Mouse (Mus musculus) mouse embryonic stem cell (cell line): ENCODE measurements around the gene Prrg2.

Experiments
- in situ Hi-C, 2 experiments: fragments of 300-500 bp; cut with MboI; formaldehyde crosslinking; loops; 1 replicate in 1 of 2; 3 replicates in 1 of 2; pipeline ENCODE4 v1.14.3; 2019 to 2020; ENCODE audit warnings: low sequenced_read_pairs in 2 of 2, low pct_unique_long_range_greater_than_20kb in 1 of 2, mixed read lengths in 1 of 2; ENCODE audit not compliant: unreplicated experiment in 1 of 2

Prrg2 gene

DNA sequence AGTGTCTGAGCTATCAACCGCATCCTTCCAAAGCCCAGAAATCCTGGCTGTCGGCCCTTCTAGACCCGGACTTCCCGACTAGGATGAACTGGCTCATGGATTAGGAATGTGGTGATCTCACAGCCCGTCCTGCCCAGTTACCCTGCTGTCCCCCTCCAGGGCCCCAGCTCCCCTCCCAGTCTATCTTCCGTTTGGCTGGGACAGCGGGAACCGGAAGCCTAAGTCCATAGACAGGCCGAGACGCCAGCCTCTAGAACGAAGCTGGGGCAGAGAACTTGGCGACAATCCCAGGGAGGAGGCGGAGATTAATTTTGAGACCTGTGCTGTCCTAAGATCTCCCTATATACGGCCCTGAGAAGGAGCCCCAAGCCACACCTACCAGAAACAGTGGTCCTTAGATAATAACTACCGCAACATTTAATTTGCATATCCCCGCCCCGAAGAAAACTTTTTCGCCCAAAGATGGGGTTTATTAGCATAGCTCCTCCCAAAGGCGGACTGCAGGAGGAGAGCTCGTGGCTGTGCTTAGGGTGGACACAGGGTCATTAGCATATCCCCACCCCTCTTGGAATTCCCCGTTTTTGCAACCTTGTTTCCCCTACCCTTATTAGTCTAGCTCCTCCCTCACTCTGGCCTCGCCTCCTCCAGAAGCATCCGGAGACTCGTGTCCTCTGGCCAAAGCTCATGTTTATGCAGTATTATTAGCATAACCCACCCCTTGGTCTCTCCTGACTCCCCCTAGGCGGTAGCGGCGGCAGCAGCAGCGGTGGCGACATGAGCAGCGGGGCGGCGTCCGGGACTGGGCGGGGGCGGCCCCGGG is 45.0 kb downstream of the Prrg2 start, which contains the start of gene Rras:
Rras (plus strand) TSS at position 720 of the 820 bp plus-strand sequence.
- in situ Hi-C loops: no loop called here

DNA sequence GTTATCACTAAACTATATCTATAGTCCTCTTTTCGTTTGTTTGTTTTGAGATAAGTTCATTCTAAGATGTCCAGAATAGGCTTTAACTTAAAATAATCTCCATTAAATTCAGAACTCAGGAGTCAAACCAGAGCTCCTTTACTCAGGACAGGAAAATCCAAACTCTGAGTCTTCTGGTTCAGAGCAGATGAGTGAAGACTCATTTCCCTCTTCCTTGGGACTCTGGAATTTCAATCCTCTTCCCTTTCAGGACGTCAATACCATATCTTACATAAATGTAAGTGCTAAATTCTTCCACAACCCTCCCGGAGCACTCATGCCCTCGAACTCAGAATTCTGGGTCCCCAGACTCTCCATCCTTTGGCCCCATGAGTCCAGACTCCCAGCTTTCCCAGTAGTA is 45.7 kb downstream of the Prrg2 start:
- in situ Hi-C loops: no loop called here

DNA sequence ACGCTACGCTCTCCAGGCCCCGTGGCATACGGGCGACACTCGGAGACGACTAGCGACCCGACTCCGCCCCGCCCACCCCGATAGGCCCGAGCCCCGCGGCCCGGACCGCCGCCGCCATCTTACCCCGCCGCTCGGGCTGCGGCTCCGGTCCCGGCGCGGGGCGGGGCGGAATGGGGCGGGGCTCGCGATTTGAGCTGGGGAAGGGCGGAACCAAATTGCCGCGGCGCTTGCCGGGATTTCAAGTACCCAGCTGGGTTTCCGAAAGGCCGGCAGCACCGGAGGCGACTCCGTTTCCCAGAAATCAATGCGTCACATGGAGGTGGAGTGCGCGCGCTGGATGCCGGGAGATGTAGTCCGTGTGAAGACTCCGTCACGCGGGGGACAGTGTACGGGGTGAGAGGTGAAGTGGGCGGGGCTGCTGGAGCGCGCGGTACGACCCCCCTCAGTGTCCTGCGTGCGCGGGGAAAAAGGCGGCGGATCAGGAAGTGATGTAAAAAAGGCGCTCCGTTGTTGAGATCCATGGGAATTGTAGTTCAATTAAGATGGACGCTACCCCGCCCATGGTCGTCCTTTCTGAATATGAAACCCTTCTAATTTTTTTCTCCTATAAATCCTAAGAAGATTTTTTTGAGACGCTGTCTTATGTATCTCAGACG is 46.4 kb downstream of the Prrg2 start, which contains the start of gene Scaf1:
Scaf1 (minus strand) TSS at position 407 of the 656 bp plus-strand sequence.
- in situ Hi-C loops: no loop called here

DNA sequence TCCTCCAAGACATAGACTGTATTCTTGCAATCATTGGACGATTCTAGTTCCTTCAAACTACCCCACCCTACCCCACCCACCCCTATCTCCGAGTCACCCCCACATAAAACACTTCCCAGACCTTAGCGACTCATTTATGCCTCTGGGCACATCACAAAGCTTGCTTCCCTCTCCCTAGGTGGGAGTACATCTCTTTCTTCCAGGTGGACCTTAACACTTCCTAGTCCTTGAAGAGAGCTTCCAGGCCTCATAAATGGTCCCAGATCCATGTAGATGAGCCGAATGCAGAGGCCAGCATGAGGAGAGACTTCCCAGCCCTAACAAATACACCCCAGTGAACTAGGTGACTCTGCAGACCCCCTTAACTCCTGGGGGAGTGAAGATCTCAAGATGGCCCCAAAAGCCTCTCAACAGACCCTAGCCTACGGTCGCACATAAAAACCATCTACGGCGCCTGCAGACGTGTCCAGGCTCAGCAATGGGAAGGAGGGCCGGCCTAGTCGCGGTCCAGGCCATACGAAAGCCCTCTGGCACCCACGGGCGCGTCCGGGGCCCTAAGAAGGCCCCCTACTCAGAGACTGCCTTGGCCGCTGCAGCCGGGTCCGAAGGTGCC is 47.0 kb downstream of the Prrg2 start:
- in situ Hi-C loops: no loop called here

DNA sequence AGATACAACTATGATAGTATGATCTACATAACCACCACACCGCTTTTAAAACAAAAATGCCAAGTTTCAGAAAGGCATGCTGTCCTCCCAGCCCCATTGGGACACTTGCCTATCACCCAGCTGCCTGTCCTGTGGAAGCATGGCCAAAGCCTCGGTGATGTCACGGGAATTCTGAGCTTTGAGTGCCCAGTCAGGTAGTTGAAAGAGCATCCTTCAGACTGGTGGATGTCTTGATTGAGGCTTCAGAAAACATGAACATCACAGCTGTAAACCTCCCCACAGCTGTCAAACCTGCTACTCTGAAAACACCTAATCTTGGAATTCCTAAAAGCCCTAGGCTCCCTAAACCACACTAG is 48.4 kb downstream of the Prrg2 start:
- in situ Hi-C loops: no loop called here

DNA sequence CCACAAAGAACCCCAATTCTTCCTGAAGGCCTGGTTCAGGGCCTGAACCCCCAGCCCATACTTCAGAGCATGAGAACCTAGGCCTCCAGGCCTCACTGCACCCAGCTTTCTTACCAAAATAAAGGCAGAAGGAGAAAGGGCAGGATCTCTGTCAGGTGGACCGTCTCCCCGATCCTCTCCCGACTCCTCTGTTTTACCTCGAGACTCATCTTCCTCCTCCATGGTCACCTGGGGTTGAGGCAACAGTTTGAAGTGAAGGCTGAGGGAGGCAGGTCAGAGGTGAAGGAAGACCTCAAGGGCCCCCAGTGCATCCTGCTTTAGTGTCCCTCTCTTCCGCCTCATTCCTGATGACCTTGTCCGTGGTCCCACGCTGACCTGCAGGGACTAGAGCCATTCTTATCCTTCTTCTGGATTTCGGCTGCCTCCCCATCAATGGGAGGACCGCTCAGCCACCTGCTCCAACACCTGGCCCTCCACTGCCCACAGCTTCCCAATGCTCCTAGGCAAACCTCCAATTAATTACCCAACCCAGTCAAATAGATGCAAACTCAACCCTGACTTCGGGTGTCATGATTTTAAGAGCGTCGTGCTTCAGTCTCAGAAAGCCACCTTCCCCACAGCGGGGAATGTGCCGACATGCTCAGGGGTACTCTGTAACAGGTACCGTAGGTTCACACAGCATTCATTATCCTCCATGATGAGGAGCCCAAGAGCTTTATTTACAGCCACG is 48.9 kb downstream of the Prrg2 start:
- in situ Hi-C loops: no loop called here

DNA sequence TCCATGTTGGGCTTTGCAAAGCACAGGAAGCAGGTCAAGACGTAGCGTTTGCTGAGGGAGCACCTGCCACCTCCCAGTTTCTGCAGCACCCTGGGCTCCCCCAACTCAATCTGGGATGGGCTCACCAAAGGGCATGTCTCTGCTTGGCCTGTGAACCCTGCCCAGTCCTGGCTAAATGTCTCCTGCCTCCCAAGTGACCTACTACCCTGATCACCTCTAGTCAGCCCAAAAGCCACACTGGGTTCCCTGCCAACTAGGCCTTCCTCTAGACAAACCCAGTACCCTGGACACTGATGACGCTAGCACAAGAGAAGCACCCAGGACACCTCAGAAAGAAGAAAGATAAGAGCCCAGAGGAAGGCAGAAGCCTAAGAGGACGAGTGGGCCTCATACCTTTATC is 49.7 kb downstream of the Prrg2 start:
- in situ Hi-C loops: no loop called here

DNA sequence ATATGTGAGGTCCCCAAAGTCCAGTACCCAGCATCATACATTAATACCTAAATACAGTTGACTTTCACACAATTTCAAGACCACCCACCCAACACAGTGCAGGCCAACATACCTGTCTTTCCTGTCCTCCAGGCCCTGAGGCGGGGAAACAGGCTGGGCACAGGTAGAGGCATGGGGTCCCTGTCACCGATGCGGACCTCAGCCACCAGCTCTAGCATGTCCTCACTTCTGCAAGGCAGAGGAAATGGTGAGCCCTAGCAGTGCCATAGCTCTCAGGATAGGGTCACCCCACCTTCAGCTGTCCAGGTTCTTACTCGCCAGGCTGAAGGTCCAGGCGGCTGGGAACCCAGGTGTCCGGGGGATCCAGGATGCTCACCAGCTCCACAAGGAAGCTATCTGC is 50.5 kb downstream of the Prrg2 start:
- in situ Hi-C loops: no loop called here

DNA sequence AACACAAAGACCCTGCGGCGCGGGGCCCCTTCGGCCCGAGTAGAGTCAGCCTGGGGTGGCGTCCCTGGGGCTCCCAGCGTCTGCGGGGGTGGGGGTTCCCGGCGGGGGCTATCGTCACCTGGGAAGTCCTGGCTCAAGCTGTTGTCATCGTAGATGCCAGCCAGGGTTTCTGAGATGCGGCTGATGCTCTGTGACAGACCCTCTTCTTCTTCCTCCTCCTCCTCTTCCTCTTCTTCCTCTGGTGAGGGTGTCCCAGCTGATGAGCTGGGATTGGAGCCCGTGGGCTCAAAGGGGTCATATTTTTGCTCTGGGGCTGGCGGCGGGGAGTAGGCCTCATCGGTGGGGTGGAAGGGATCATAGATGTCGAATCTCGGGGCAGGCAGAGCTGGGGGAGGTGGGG is 54.1 kb downstream of the Prrg2 start:
- in situ Hi-C loops: no loop called here

DNA sequence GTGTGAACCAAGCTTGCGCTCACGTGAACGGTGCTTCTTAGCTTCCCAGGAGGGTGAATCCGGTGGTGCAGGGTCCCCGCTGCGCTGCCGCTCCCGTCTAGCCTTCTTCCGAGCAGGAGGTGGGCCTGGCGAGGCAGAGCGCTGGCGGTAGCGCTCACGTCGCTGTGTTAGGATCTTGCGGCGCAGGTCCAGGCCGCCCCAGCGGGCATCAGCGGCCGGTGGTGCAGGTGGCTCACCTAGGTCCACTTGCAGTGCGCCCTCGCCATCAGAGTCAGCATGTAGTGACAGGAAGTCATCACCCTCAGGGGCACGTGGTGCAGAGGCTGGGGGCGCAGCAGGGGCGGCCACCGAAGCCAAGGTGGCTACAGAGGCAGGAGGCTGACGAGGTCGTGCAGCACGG is 54.6 kb downstream of the Prrg2 start:
- in situ Hi-C loops: no loop called here

DNA sequence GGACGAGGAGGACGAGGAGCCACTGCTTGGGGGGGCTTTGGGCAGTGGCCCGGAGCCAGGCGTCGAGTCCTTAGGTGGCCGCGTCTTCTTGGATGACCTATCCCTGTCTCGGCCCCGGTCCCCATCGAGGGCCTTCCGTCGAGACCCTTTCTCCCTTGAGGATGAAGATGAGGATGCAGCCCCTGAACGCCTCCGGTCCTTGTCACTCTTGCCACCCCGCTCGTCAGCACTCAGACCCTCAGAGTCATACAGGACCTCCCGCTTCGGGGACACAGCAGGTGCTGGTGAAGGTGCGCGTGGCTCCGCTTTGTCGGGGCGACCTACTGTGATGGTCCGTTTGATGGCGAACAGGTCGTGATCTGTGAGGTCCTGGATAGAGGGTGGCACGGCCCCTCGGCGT is 55.3 kb downstream of the Prrg2 start:
- in situ Hi-C loops: no loop called here

DNA sequence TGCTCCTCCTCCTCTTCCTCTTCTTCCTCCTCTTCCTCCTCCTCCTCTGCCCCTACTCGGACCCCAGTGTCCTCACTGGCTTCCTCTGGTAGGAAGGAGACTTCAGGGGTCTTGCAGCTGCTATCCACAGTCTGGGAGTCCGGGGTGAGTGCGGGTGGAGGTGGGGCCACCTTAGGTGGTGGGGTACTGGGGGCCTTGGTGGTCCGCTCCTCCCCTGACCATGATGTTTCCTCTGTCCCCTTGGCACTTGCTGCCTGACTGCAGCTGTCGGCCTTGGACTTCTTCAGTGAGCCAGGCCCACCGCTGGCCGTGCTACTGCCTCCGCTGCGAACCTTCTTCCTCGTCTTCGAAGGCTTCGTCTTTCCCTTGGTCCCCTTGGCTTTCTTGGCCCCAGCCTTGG is 56.0 kb downstream of the Prrg2 start:
- in situ Hi-C loops: no loop called here

DNA sequence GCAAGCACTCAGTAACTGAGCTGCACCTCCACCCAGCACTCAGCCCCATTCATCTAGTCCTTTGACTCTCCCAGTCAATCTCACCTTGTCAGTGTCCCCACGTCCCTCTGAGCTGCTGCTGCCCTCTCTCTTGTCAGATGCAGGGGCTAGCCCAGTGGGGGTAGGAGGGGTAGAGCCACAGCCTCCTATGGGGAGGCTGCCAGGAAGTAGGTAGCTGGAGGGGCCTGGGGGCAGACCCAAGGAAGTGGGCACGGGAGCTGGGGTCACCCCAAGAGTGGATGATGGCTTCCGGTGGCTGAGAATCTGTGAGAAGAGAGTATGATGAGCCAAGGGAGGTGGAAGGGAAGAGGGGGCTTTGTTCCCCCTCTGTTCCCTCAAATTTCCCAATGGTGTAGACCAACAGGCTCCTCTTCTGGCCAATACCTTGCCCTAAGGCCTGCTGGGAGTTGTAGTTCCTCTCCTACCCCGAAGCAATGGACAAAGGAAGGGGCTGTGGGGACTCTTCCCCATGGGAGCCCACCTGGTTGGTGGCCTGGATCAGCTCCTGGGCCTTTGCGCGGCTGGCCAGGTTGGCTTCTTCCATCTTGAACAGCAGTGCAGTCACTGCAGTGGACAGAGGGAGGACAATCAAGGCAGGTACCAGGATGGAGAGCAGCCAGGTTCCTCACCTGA is 57.0 kb downstream of the Prrg2 start:
- in situ Hi-C loops: no loop called here

DNA sequence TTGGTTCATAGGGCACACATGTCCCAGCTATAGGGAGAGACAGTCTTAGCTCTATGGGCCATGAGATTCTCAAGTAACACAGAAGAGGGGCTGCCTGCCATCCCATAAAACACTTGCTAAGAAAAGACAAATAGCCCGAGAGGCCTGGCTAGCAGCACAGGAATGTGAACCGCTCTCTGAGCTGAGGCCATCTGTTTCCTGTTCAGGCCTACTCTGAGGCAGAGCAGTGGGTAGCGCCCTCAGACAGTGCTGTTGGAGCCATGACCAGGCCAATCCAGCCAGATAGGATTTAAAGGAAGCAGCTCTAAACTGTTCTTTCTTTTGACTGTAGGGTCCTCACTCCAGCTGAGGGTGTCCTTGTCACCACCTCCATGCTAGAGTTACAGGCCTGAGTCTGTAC is 57.9 kb downstream of the Prrg2 start:
- in situ Hi-C loops: no loop called here
